Mouse (Mus musculus) spleen, adult 2 months (tissue): ENCODE data around the gene Phka2. TPM values are rescaled to one million over a fixed set of nuclear protein-coding genes. Genes with fewer than 3 reads are reported as not detected.
A peak's percentile ranks its signal among the peaks of the same experiment; 100 is the strongest.

Experiments used
- DNase-seq, 2 experiments: peaks; one replicate each; pipeline versions ENCODE4 v3.0.0 to v3.0.0-alpha.2; 2012 to 2021; ENCODE audit warnings: low spot score in 2 of 2, low read depth in 1 of 2
- H3K27ac ChIP-seq: fragments of 200-500 bp; 2 replicates; pipeline ENCODE4 v1.5.1; 2012; ENCODE audit warnings: low read length, inconsistent platforms; ENCODE audit not compliant: insufficient read depth
- H3K27me3 ChIP-seq: fragments of 200-500 bp; 2 replicates; pipeline ENCODE4 v1.6.1; 2012; ENCODE audit warnings: mild to moderate bottlenecking, moderate library complexity, low read length, inconsistent platforms; ENCODE audit not compliant: control insufficient read depth, insufficient read depth
- H3K36me3 ChIP-seq: fragments of 200-500 bp; 2 replicates; pipeline ENCODE4 v1.6.1; 2012; ENCODE audit warnings: mild to moderate bottlenecking, low read length, inconsistent platforms; ENCODE audit not compliant: control insufficient read depth, insufficient read depth
- H3K4me1 ChIP-seq: fragments of 200-500 bp; 2 replicates; pipeline ENCODE4 v1.6.1; 2011; ENCODE audit warnings: inconsistent platforms; ENCODE audit not compliant: control insufficient read depth, insufficient read depth, insufficient read length
- H3K4me3 ChIP-seq: fragments of 200-500 bp; 2 replicates; pipeline ENCODE4 v1.5.1; 2011; ENCODE audit warnings: mild to moderate bottlenecking, inconsistent platforms; ENCODE audit not compliant: insufficient read depth, insufficient read length; ENCODE audit errors: extremely low read depth
- CTCF ChIP-seq: fragments of 200-500 bp; IDR thresholded peaks from 2 replicates; pipeline ENCODE4 v1.5.1; 2011; ENCODE audit warnings: mild to moderate bottlenecking, inconsistent platforms; ENCODE audit not compliant: insufficient read depth, insufficient read length, insufficient replicate concordance; ENCODE audit errors: extremely low read depth
- POLR2A ChIP-seq: fragments of 200-500 bp; IDR thresholded peaks from 2 replicates; pipeline ENCODE4 v1.6.1; 2011; ENCODE audit warnings: low read depth, low read length, inconsistent platforms
- WGBS: fragments of 180-500 bp; shearing (Covaris S2); methylation state at CpG from one replicate; pipeline ENCODE4 v1.1.7; 2018; 5-methylcytosine and 5-hydroxymethylcytosine counted together
- polyA plus RNA-seq: library from polyadenylated mRNA; depleted of rRNA; stranded (reverse); fragments of >200 nt; gene quantifications from 2 replicates; pipeline ENCODE4 v1.2.3, GENCODE M21; 2012; rRNA removed

Gene Phka2
- 10.2 and 12.6 TPM in 2 replicates for polyA plus RNA-seq

- peak; percentile 66 to 78 for DNase-seq
- no peak for TF ChIP-seq CTCF
- no peak for TF ChIP-seq POLR2A
- H3K27ac ChIP-seq: peak within 1 kb of the TSS; percentile 93
- no peaks in the 10 kb centered on the region for H3K4me1 ChIP-seq
- H3K27me3 ChIP-seq: no peaks in the 10 kb centered on the region
- H3K4me3 ChIP-seq: peak within 1 kb of the TSS; percentile 92
- no peaks in the 10 kb centered on the region for H3K36me3 ChIP-seq
- 22% methylated on average over 61 of the region's 61 CpGs for WGBS
Measured at GRCm38 (mm10) chrX:160502048-160503041, at the start of gene Phka2. Gene Phka2, plus strand, starts transcription at chrX:160502166.

- Histone ChIP-seq H3K4me3 (no peak overlapping the region), H3K4me1 (no peaks in the 10 kb centered on the region), H3K36me3 (no peaks in the 10 kb centered on the region), H3K27me3 (no peaks in the 10 kb centered on the region), H3K27ac (no peak overlapping the region)
- WGBS: 78% methylated on average over 5 of the region's 5 CpGs
- DNase-seq: no peak
- TF ChIP-seq POLR2A (no peak), CTCF (no peak)
Measured at GRCm38 (mm10) chrX:160455686-160456085, 46.3 kb upstream of the Phka2 start.

- WGBS: 74% methylated on average over 3 of the region's 3 CpGs
- H3K4me1 ChIP-seq: no peaks in the 10 kb centered on the region
- no peaks in the 10 kb centered on the region for H3K27me3 ChIP-seq
- no peak for DNase-seq
- TF ChIP-seq POLR2A (no peak), CTCF (no peak)
- no peak overlapping the region for H3K27ac ChIP-seq
- no peaks in the 10 kb centered on the region for H3K36me3 ChIP-seq
- H3K4me3 ChIP-seq: no peak overlapping the region
Measured at GRCm38 (mm10) chrX:160471257-160471786, 30.6 kb upstream of the Phka2 start.

DNA sequence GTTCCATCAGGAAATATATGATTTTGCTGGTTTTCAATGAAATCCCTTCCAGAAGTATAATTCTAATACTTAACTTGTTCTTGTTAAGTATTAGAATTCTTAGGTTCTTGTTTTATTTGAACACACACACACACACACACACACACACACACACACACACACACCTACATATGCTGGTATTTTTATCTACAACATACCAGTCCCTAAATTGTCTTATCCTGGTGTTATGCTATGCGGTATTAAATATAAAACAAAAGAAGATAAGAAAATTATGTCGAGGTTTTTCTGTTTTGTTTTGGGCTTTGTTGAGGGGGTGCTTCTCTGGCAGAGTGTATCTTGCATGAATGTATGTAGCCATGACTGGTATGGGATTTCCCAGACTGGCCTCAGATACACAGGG, 12.2 kb upstream of the Phka2 start:
- no peak for TF ChIP-seq CTCF
- no peak for TF ChIP-seq POLR2A
- Histone ChIP-seq H3K27ac (no peak overlapping the region), H3K36me3 (no peaks in the 10 kb centered on the region), H3K27me3 (no peaks in the 10 kb centered on the region), H3K4me1 (no peaks in the 10 kb centered on the region), H3K4me3 (no peak overlapping the region)
- DNase-seq: no peak
- 66% methylated on average over 2 of the region's 2 CpGs for WGBS

DNA sequence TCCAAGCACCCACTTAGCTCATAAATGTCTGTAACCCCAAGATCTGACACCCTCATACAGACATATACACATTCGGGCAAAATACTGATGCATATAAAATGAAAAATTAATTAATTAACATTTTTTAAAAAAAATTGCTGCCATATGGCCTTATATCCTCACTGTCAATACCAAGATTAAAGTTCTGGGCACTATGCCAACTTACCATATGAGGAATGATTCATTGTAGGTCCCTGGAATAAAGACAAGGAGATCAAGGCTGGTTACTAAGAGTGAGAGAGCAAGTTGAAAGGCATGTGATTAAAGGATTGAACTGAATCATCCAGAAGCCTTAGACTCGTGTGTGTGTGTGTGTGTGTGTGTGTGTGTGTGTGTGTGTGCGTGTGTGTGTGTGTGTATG, 7.6 kb upstream of the Phka2 start:
- 44% methylated on average over 3 of the region's 3 CpGs for WGBS

GRCm38 (mm10) chrX:160494921-160495320, 7.0 kb upstream of the Phka2 start:
- Histone ChIP-seq H3K4me1 (no peaks in the 10 kb centered on the region), H3K4me3 (no peak overlapping the region), H3K27me3 (no peaks in the 10 kb centered on the region), H3K27ac (no peak overlapping the region), H3K36me3 (no peaks in the 10 kb centered on the region)
- TF ChIP-seq CTCF: no peak
- no peak for TF ChIP-seq POLR2A
- WGBS: 62% methylated on average over 6 of the region's 6 CpGs
- no peak for DNase-seq

More for the DNA sequence above, 7.6 kb upstream of the Phka2 start:
- Histone ChIP-seq H3K4me3 (no peak overlapping the region), H3K27ac (no peak overlapping the region), H3K4me1 (no peaks in the 10 kb centered on the region), H3K27me3 (no peaks in the 10 kb centered on the region), H3K36me3 (no peaks in the 10 kb centered on the region)
- DNase-seq: no peak
- no peak for TF ChIP-seq CTCF
- no peak for TF ChIP-seq POLR2A
